Mouse (Mus musculus): ENCODE data around the gene Sema4f.

The Sema4f gene

GRCm38 (mm10) chr6:82871632-82872331 lies 67.8 kb downstream of the Sema4f start:
- DNase-seq (ENCODE audit: low spot score), result no peak

- no peak for DNase-seq (ENCODE audit: low spot score)
These were observed 71.1 kb downstream of the Sema4f start for GRCm38 (mm10) chr6:82868476-82868875.

DNA sequence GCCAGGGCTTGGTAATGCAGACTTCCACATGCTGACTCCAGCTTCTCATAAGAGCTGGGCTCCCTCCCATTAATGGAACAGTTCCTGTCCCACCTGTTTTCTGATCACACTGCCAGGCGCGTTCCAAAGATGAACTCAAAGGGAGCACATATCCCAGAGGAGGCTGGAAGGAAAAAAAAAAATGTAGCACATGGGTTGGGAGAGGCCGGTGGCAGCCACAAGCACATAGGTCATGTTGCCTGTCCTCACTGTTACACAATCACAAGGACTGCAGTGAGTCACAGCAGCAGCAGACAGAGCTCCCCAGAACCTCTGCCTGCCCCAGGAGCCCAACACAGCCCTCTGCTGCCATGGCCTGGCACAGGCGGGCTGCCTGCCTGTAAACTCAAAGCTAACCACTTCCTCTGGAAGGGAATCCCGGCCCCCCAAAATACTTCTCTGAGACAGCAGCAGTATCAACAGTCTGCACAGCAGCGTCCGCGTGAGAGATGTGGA lies 76.1 kb downstream of the Sema4f start:
- DNase-seq (ENCODE audit: low spot score), result no peak

- DNase-seq (ENCODE audit: low spot score), result no peak
These were observed 77.1 kb downstream of the Sema4f start for GRCm38 (mm10) chr6:82862475-82862874.

GRCm38 (mm10) chr6:82862042-82862441 lies 77.5 kb downstream of the Sema4f start:
- no peak for DNase-seq (ENCODE audit: low spot score)
